Mouse (Mus musculus): ENCODE measurements around the gene Traf6. TPM values are rescaled to one million over a fixed set of nuclear protein-coding genes. Genes with fewer than 3 reads are reported as not detected.
"Not testable (repeated sequence)": the region's sequence is repeated elsewhere in the genome, so short reads cannot be mapped to it uniquely, and the experiment has no call there.

Gene Traf6
- polyA plus RNA-seq, 1 experiment, result 12.5 TPM

DNA sequence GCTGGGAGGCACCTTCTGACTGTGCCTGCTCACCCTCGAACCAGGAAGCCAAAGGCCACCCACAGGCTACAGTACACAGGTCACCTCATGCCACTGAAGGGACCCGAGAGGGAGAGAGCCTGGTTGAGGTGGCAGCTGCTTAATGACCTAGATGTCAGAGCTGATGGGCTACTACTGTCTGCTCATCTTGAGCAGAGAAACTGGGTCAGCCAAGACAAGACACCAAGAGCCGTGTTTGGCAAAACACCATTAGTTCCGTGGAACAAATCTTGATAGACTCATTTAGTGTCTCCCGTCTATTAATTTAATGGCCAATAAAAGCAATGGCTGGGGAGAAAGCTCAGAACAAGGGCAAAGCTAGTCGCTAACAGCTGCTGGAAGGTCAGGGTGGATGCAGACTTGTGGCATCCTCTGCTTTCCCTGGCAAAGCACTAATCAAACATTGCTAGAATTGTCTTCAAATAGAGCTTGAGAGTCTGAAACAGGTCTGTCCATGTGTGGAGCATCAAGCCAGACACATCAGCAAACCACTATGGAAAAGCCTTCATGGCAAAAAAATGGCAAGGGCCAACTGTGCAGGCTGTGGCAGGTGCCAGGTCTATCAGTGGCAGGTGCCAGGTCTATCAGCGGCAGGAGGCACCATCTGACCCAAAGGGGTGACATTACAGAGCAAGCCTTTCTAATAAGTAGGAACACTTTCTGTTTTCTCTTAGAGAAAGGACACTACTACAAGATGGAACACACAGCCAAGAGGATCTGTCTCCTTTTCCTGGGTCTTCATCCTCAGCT, 64.0 kb downstream of the Traf6 start:
- Histone ChIP-seq H3K4me3 (replicated peaks; ENCODE audit: extremely low read depth, low read depth, low read length) (no peak overlapping the region), H3K4me1 (ENCODE audit: control insufficient read depth, insufficient read depth, low read length) (no peaks in the 10 kb centered on the region; the same call in 1 of the 2 replicates)
- DNase-seq, result no peak
- TF ChIP-seq POLR2A (IDR thresholded peaks at IDR 0.05; ENCODE audit: borderline replicate concordance, extremely low read depth, low read depth, low read length) (no peak), CTCF (IDR thresholded peaks at IDR 0.05; ENCODE audit: insufficient read depth, low read length) (no peak)
- 64% methylated on average over 7 of the region's 7 CpGs for WGBS

GRCm38 (mm10) chr2:101745656-101746055, 67.4 kb downstream of the Traf6 start:
- 78% methylated on average over 2 of the region's 2 CpGs for WGBS
- H3K4me3 ChIP-seq (replicated peaks; ENCODE audit: extremely low read depth, low read depth, low read length); DNase-seq; H3K4me1 ChIP-seq (ENCODE audit: control insufficient read depth, insufficient read depth, low read length): not testable (repeated sequence)

DNA sequence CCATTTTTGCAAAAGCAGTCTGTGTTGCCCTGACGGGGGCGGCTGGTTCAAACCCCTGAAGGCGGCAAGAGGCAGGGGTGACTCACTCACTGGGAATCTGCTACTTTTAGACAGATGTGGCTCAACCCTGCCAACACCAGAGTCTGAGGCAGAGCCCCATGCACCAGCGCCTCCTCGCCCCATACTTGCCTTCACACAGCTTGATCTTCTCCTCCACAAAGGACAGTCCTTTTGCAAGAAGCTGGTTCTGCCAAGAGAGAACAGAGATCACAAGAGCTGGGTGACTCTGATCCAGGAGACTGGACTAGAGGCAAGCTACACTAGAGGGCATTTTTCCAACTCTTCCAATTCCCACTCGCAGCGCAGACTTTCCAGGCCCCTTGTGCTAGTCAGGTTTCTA, 68.3 kb downstream of the Traf6 start:
- no peak overlapping the region for H3K4me3 ChIP-seq (replicated peaks; ENCODE audit: extremely low read depth, low read depth, low read length)
- no peak for TF ChIP-seq POLR2A (IDR thresholded peaks at IDR 0.05; ENCODE audit: borderline replicate concordance, extremely low read depth, low read depth, low read length)
- no peak for TF ChIP-seq CTCF (IDR thresholded peaks at IDR 0.05; ENCODE audit: insufficient read depth, low read length)
- WGBS, result 69% methylated on average over 7 of the region's 7 CpGs
- H3K4me1 ChIP-seq (ENCODE audit: control insufficient read depth, insufficient read depth, low read length), result no peaks in the 10 kb centered on the region
- DNase-seq, result no peak

Other genes with a start within 250 kb of the Traf6 start
- gene Rag2, start 53.7 kb upstream of the Traf6 start, polyA plus RNA-seq (2012; rRNA removed), result not detected in 2 replicates
- gene Rag1, start 28.9 kb upstream of the Traf6 start, polyA plus RNA-seq (2012; rRNA removed), result 0.02 TPM in 1 of 2 replicates, not detected in the other
- gene B230118H07Rik, start 28.9 kb upstream of the Traf6 start, polyA plus RNA-seq (2012; rRNA removed), result 1.5 and 3.3 TPM in 2 replicates
- gene Prr5l, start 204.6 kb downstream of the Traf6 start, polyA plus RNA-seq (2012; rRNA removed), result 28.5 and 32.3 TPM in 2 replicates
- 35.4 and 35.6 TPM in 2 replicates for gene Commd9, start 207.8 kb downstream of the Traf6 start, polyA plus RNA-seq (2012; rRNA removed)